Mouse (Mus musculus): ENCODE data around the gene Man1a2.

Man1a2 gene

DNA sequence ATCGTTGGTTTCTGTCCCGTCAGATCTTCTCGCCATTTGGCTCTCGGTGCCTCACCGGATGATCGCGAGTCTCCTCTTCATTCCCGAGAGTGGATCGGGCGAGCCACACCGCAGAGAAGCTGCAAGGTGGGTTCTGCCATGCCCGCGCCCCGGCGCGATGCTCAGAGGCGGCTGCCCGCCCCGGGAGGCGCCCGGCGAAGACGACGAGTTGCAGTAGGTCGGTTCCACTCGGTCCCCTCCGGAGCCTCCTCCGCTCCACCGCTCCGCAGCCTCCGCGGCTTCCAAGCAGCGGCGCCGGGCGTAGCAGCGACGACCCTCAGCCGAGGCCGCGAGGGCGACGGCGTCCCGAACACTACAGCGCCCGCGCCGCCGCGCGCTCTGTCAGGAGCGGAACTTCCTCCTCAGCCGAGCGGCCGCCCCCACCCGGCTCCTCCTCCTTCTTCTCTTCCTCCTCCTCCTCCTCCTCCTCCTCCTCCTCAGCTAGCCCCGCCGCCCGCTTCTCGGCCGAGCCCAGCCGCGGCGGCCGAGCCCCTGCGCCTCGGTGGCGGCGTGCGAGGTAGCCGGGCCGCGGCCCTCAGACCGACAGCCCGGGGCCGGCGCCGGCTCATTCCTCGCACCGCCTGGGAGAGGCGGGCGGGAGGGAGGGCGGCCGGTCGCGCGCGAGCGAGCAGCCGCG lies at the start of gene Man1a2:
Man1a2 (minus strand) TSS at position 417 of the 676 bp plus-strand sequence.
- in situ Hi-C loops (cut with MboI, MseI): loop anchor here (5.0 kb wide), 4 partner anchors 198 to 523 kb away; partner anchors contain the start of genes Gdap2 (in 1 of the 2), Tent5c (in 1 of the 2), Trim45 (in 1 of the 2) and Wdr3 (in 1 of the 2)

- in situ Hi-C loops (cut with MboI, MseI): no loop called here
Measured at GRCm38 (mm10) chr3:100734482-100735154, 49.3 kb upstream of the Man1a2 start.

DNA sequence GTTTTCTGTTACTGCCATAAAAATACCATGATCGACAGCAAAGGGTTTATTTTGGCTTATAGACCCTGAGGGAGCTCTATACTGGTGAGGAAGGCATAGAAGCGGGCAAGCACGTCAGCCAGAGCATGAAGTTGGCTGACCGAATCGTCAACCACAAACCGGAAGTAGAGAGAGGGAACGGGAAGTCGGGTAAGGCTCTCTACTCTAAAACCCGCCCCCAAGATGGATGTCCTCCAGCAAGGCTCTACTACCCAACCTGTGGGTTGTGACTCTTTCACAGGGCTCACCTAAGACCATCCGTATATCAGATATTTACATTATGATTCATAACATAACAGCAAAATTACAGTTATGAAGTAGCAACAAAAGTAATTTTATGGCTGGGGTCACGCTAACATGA lies 46.6 kb upstream of the Man1a2 start:
- in situ Hi-C loops (cut with MboI, MseI): no loop called here

- in situ Hi-C loops (cut with MboI, MseI): no loop called here
Measured at GRCm38 (mm10) chr3:100731347-100731746, 46.0 kb upstream of the Man1a2 start.

- in situ Hi-C loops (cut with MboI, MseI): no loop called here
Measured at GRCm38 (mm10) chr3:100728008-100728712, 42.9 kb upstream of the Man1a2 start.

DNA sequence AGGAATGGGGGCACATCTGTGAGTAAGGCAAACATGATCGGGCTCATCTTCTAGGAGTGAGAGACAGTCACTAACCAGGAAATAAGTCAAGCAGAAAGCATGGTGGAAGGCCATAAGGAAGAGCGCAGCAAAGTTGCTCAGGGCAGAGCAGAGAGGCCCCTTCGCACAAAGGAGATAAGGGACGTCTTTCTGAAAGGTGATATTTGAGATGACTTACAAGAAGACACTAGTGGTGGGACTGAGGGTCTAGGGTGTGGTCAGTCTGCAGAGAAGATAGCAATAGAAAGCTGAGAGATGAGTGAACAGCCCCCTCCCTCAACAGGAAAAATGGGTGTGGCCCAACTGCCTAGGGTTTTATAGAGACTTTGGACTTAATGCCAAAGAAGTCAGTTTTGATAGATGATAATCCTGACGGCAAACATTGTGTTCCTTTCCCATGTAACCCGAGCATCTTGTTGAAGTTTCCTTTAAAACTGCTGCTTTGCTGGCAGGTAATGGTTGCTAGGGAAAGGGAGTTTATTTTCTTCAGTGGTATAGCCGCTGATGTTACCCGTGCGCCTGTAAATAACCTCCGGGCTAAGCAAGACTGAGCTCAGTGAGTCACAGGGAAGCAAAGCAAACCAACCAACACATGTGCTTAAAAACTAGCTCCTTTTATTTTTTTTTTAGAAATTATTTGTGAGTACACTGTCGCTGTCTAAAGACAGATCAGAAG lies 40.8 kb upstream of the Man1a2 start:
- in situ Hi-C loops (cut with MboI, MseI): no loop called here

DNA sequence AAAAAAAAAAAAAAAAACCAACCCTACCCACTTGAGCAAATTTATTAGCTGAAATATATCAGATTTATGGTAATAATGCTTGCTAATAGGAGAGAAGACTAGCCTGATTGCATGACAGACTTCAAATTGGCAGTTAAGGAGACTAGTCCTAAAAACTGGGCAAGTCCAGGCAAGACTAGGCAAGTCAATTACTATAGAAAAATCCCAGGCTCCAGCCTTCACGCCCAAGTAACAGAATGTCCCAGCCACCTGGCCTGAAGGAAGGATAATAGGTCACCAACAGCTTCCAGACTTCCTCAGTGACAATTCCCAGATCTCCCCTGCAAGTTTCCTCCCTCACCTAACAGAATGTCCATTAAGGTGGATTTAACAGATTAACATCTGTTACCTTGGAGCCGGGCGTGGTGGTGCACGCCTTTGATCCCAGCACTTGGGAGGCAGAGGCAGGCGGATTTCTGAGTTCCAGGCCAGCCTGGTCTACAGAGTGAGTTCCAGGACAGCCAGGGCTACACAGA lies 35.5 kb upstream of the Man1a2 start:
- in situ Hi-C loops (cut with MboI, MseI): no loop called here

GRCm38 (mm10) chr3:100716241-100716640 lies 30.9 kb upstream of the Man1a2 start:
- in situ Hi-C loops (cut with MboI, MseI): loop anchor here in 1 of 2 experiments (10.0 kb wide), 1 partner anchor 1671 kb away; no protein-coding TSS in a partner anchor

DNA sequence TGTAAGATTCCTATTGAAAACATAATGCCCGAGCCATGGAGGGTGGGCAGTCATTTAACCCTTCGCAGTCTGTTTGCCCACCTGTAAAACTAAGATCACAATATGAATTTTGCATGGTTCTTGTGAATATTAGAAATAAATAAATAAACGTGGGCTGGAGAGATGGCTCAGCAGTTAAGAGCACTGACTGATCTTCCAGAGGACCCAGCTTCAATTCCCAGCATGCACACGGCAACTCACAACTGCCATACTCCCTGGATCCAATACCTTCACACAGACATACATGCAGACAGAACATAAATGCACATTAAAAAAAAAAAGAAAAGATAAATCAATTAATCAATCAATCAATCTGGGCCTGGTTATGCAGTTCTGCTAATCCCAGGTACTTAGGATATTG lies 30.1 kb upstream of the Man1a2 start:
- in situ Hi-C loops (cut with MboI, MseI): loop anchor here in 1 of 2 experiments (10.0 kb wide), 1 partner anchor 1671 kb away; no protein-coding TSS in a partner anchor

GRCm38 (mm10) chr3:100713142-100714005 lies 28.1 kb upstream of the Man1a2 start:
- in situ Hi-C loops (cut with MboI, MseI): loop anchor here in 1 of 2 experiments (10.0 kb wide), 1 partner anchor 1669 kb away; no protein-coding TSS in a partner anchor

DNA sequence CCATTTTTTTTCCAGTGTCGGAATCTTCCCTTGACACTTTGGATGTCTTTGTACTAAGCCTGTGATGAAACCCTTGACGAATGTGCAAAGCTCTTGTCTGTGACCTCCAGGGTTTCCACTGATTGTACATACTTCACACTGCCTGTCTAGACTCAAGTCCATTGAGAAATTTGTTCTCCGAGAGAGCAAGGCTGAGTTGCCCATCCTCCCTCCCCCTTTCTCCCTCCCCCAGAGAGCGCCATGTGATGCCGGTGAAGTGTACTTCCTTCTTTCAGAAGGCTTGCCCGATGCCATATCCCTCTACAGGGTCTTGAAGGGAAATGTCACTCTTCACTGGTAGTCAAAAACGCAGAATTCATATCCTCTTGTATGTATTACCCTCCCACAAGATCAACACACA lies 26.8 kb upstream of the Man1a2 start:
- in situ Hi-C loops (cut with MboI, MseI): loop anchor here in 1 of 2 experiments (10.0 kb wide), 1 partner anchor 1667 kb away; no protein-coding TSS in a partner anchor

GRCm38 (mm10) chr3:100711486-100711885 lies 26.2 kb upstream of the Man1a2 start:
- in situ Hi-C loops (cut with MboI, MseI): loop anchor here in 1 of 2 experiments (10.0 kb wide), 1 partner anchor 1667 kb away; no protein-coding TSS in a partner anchor

DNA sequence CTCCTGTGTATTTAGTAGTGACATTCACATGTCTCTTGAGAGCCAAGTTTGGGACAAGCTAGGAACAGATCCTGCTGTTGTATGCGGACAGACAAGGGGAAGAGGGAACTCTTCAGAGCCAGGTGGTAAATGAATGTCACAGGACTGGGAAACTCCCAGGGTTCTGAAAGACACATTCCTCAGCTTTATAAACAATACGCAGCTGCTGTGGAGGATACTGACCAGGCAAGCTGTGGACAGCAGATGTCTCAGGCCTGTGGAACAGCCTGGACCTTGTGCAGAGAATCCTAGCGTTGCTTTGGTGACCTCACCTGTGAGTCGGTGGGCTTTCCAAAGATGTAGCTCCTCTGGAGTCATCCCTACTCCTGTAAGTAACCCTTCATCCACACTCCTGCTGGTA lies 21.8 kb upstream of the Man1a2 start:
- in situ Hi-C loops (cut with MboI, MseI): no loop called here

- in situ Hi-C loops (cut with MboI, MseI): no loop called here
Measured at GRCm38 (mm10) chr3:100705128-100705667, 19.9 kb upstream of the Man1a2 start.

GRCm38 (mm10) chr3:100703847-100704644 lies 18.7 kb upstream of the Man1a2 start:
- in situ Hi-C loops (cut with MboI, MseI): loop anchor here in 1 of 2 experiments (5.0 kb wide), 1 partner anchor 63 kb away; no protein-coding TSS in a partner anchor

DNA sequence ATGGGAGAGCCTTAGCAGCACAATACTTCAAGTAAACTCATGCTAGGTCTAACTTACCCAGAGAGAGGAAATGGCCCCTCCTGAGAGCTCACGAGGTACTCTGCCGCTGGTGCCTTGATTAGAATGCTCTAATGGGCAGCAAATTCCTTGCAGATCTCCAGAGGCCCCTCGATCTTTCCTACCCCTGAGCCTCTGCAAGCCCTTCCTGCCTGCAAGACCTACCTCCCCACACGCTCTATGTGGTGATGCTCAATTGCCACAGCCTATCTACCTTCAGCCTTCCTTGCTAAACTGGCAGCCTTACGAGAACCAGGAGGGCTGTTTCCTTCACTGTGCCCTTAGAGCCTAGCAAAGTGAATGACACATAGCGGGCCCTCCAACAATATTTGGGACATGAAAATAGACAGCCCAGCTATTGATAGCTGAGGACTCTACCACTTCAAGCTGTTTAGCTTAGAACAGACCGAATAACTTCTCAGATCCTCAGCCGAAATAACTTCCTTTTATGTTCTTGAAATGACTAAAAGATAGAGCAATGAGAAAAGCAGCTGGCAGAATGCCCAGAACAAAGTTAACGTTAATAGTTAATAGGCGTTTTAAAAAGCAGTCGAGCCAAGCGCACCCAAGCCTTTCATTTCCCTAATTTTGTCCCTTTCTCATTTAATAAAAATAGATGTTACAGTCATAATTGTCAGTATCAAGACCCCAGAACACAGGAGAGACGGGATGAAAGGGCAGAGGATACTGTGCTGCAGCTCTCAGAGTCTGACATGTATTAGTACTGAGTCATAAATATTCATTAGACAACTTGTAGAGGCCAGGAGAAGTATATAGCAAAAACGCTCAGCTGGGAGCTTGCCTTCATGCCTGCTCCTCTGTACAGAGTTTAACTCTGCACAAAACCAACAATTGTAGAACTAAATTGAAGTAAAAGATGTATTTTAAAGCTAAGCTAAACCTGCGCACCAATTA lies 17.9 kb upstream of the Man1a2 start:
- in situ Hi-C loops (cut with MboI, MseI): loop anchor here in 1 of 2 experiments (5.0 kb wide), 1 partner anchor 64 kb away; no protein-coding TSS in a partner anchor

DNA sequence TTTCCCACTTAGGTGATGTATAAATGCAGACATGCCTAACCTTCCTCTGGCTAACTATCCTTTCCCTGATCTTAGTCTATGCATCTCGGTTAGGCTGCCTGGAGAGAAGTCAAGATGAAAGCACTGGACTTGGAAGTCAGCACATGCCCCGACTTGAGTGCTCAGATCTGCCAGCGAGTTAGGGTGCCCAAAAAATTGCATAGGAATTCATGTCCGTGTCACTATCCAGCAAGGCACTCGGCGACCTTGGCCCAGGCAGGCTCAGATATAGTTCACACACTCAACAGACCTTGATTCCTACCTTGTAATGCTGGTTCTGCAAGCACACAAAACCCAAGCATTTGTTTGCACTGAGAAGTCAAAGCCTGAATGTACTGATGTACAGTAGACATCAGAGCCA lies 3.4 kb upstream of the Man1a2 start:
- in situ Hi-C loops (cut with MboI, MseI): loop anchor here (5.0 kb wide), 4 partner anchors 201 to 526 kb away; partner anchors contain the start of genes Gdap2 (in 1 of the 2), Tent5c (in 1 of the 2), Trim45 (in 1 of the 2) and Wdr3 (in 1 of the 2)
